Mouse (Mus musculus) layer of hippocampus, adult 11-12 months (tissue): ENCODE measurements around the gene Fbxl21.

Experiments
- DNase-seq: peaks from one replicate; pipeline ENCODE4 v3.0.0; 2022; ENCODE audit warnings: low spot score

The Fbxl21 gene

GRCm38 (mm10) chr13:56581961-56582434, 59.7 kb downstream of the Fbxl21 start:
- peak; percentile 57 for DNase-seq

- no peak for DNase-seq
Measured at GRCm38 (mm10) chr13:56582720-56583119, 60.4 kb downstream of the Fbxl21 start.

- no peak for DNase-seq
Measured at GRCm38 (mm10) chr13:56586046-56586445, 63.8 kb downstream of the Fbxl21 start.
